Mouse (Mus musculus) limb, embryonic 13.5 days (tissue): ENCODE results near the gene Adap1. TPM values are rescaled to one million over a fixed set of nuclear protein-coding genes. Genes with fewer than 3 reads are reported as not detected.

Experiments
- ATAC-seq: fragments of 200-750 bp; cut with Nextera tagmentation; 2 replicates; pipeline ENCODE4 v1.8.0; 2017; ENCODE audit warnings: low read depth, moderate number of reproducible peaks, moderate TSS enrichment; ENCODE audit not compliant: low FRiP score
- H3K27ac ChIP-seq: fragments of 300-500 bp; sonication (generic); 2 replicates; pipeline ENCODE4 v1.5.1; 2015; ENCODE audit warnings: inconsistent platforms, mild to moderate bottlenecking, moderate library complexity
- H3K27me3 ChIP-seq: fragments of 300-500 bp; sonication (generic); 2 replicates; pipeline ENCODE4 v1.6.1; 2015; ENCODE audit warnings: mild to moderate bottlenecking, inconsistent platforms
- H3K36me3 ChIP-seq: fragments of 300-500 bp; sonication (generic); 2 replicates; pipeline ENCODE4 v1.6.1; 2015; ENCODE audit warnings: inconsistent platforms, mild to moderate bottlenecking, moderate library complexity
- H3K4me1 ChIP-seq: fragments of 300-500 bp; sonication (generic); 2 replicates; pipeline ENCODE4 v1.6.1; 2015; ENCODE audit warnings: inconsistent platforms
- H3K4me2 ChIP-seq: fragments of 300-500 bp; sonication (generic); replicated peaks from 2 replicates; pipeline ENCODE4 v1.6.1; 2015; ENCODE audit warnings: inconsistent platforms, mild to moderate bottlenecking, moderate library complexity
- H3K4me3 ChIP-seq: fragments of 300-500 bp; sonication (generic); 2 replicates; pipeline ENCODE4 v1.5.1; 2015; ENCODE audit warnings: moderate library complexity, mild to moderate bottlenecking, inconsistent platforms
- H3K9ac ChIP-seq: fragments of 300-500 bp; sonication (generic); 2 replicates; pipeline ENCODE4 v1.6.1; 2015; ENCODE audit warnings: mild to moderate bottlenecking, inconsistent platforms
- H3K9me3 ChIP-seq: fragments of 300-500 bp; sonication (generic); 2 replicates; pipeline ENCODE4 v1.6.1; 2016; ENCODE audit warnings: inconsistent platforms
- WGBS: fragments of 180-500 bp; shearing (Covaris S2); methylation state at CpG from one replicate; pipeline ENCODE4 v1.1.7; 2015; 5-methylcytosine and 5-hydroxymethylcytosine counted together
- polyA plus RNA-seq: library from polyadenylated mRNA; unstranded; fragments of >200 nt; fragmentation: Nextera tagmentation; extraction: Ambion mirVana; gene quantifications from 2 replicates; pipeline ENCODE4 v1.2.1, GENCODE M21; 2015

The Adap1 gene
- polyA plus RNA-seq, 1 experiment from 2014 or later, result 0.94 TPM

GRCm38 (mm10) chr5:139331742-139332141 lies 6.3 kb upstream of the Adap1 start:
- Histone ChIP-seq H3K27ac (no peak overlapping the region), H3K4me2 (no peak overlapping the region), H3K4me3 (no peak overlapping the region), H3K36me3 (peaks cover 23% of the 10 kb centered on the region), H3K9ac (no peak overlapping the region), H3K9me3 (no peaks in the 10 kb centered on the region), H3K27me3 (peaks cover 19% of the 10 kb centered on the region), H3K4me1 (0 out of 2 replicates have a peak, but pooled peaks cover 4% of the 10 kb centered on the region)
- no peak for ATAC-seq
- 15% methylated on average over 8 of the region's 8 CpGs for WGBS

- Histone ChIP-seq H3K4me1 (0 out of 2 replicates have a peak, but pooled peaks cover 4% of the 10 kb centered on the region), H3K27ac (no peak overlapping the region), H3K4me2 (no peak overlapping the region), H3K9ac (no peak overlapping the region), H3K4me3 (no peak overlapping the region), H3K36me3 (peaks cover 14% of the 10 kb centered on the region), H3K9me3 (no peaks in the 10 kb centered on the region), H3K27me3 (peaks cover 29% of the 10 kb centered on the region)
- no peak for ATAC-seq
- 74% methylated on average over 7 of the region's 7 CpGs for WGBS
Observed at GRCm38 (mm10) chr5:139330766-139331165, 5.3 kb upstream of the Adap1 start.

GRCm38 (mm10) chr5:139327634-139328020 lies 2.2 kb upstream of the Adap1 start:
- Histone ChIP-seq H3K4me1 (peaks cover 12% of the 10 kb centered on the region), H3K4me2 (no peak overlapping the region), H3K9me3 (no peaks in the 10 kb centered on the region), H3K9ac (no peak overlapping the region), H3K36me3 (no peaks in the 10 kb centered on the region), H3K27me3 (peaks cover 60% of the 10 kb centered on the region), H3K27ac (no peak overlapping the region), H3K4me3 (no peak overlapping the region)
- ATAC-seq, result no peak
- 73% methylated on average over 7 of the region's 7 CpGs for WGBS

DNA sequence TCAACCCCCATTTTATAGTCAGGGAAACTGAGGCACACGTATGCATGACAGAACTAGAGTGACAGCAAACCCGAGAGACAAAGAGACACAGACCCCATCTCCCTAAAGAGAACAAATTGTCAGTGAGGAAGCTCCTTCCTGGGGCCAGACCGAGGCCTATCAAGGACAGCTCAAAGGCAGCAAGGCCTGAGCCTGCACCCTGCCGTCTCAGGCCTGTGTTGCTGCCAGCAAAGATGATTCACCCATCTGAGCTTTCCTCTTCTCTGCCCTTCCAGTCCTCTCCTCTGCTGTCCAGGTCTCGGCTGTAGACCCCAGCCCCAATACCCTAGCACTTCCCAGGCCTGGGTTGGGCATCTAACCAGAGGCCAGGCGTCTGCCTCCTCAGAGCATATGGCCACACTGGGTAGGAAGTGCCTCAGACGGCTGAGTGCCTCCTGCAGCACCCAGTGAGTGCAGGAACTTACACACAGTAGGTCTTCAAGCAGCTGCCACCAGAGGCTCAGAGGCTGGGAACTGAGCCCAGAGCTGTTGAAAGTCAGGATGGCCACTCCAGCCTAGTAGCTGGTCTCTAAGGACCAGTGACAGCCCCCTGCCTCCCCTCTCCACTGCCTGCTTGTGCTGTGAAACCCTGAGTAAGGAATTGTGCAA lies 1.7 kb upstream of the Adap1 start:
- H3K4me3 ChIP-seq, result no peak overlapping the region
- H3K4me2 ChIP-seq, result no peak overlapping the region
- no peak for ATAC-seq
- 74% methylated on average over 7 of the region's 7 CpGs for WGBS
- H3K4me1 ChIP-seq, result peaks cover 12% of the 10 kb centered on the region
- no peak overlapping the region for H3K27ac ChIP-seq
- H3K36me3 ChIP-seq, result no peaks in the 10 kb centered on the region
- H3K27me3 ChIP-seq, result peaks cover 65% of the 10 kb centered on the region
- H3K9me3 ChIP-seq, result no peaks in the 10 kb centered on the region
- no peak overlapping the region for H3K9ac ChIP-seq

GRCm38 (mm10) chr5:139326111-139326696 lies 782 bp upstream of the Adap1 start:
- no peaks in the 10 kb centered on the region for H3K9me3 ChIP-seq
- H3K27ac ChIP-seq, result no peak overlapping the region
- H3K36me3 ChIP-seq, result no peaks in the 10 kb centered on the region
- peaks cover 65% of the 10 kb centered on the region for H3K27me3 ChIP-seq
- H3K4me3 ChIP-seq, result no peak overlapping the region
- no peak for ATAC-seq
- no peak overlapping the region for H3K9ac ChIP-seq
- H3K4me2 ChIP-seq, result no peak overlapping the region
- peaks cover 12% of the 10 kb centered on the region for H3K4me1 ChIP-seq
- 63% methylated on average over 13 of the region's 13 CpGs for WGBS

DNA sequence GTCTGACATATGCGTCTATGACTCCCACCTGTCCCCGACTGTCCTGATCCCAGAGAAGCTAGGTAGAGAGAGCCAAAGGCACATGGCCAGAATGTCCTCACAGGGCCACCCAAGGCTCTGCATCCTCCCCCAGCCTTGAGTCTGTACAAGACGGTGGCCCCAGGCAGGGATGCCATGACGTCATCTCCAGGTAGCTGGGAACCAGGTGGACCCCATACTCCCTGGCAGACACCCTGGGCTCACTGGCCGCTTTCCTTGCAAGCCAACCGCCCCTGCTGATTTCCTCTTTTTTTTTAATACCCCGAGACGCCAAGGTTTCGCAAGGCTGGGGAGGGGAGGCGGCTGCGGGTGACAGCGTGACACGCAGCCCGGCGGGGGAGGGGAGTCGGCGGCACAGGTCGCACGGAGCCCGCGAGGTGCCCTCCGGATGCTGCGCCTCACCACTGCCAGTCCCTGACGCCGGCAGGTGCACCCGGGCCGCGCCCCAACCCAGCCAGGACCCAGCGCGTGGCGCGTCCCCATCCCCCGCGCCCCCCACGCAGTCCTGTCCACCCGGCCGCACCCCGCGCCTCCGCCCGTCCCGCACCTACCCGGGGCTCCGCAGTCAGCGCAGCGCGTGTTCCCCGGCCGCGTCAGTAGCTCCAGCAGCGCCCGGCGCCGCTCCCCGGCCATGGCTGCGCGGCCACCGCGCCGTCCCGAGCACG lies 579 bp downstream of the Adap1 start:
- peak; percentile 28; the same call in 1 of the 2 replicates for ATAC-seq
- Histone ChIP-seq H3K9ac (peak overlapping the region; percentile 66), H3K27ac (no peak overlapping the region), H3K4me1 (peaks cover 12% of the 10 kb centered on the region), H3K4me2 (peak overlapping the region; percentile 97), H3K36me3 (no peaks in the 10 kb centered on the region), H3K4me3 (peak overlapping the region; percentile 61), H3K27me3 (peaks cover 70% of the 10 kb centered on the region), H3K9me3 (no peaks in the 10 kb centered on the region)
- 3% methylated on average over 40 of the region's 62 CpGs for WGBS

DNA sequence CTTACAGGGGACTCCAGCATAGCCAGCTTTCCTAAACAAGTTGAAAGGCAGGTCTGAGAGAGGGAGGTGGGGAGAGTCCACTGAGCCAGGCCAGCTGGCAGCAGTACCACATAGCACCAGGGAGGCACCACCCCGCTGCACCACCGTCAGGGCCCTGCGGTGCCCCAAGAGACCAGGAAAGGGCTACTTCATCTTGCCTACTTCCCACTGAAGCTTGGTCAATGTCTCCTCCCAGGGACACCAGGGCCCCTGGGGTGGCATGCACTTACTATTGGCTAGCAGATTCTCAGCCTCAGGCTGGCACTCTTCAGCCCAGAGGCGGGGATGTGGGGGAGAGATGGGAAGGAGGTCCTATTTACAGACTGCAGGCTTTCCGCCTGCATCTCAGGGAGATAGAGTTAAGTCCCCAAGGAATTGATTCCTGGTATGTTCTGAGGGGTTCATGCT lies 1.4 kb downstream of the Adap1 start:
- ATAC-seq, result no peak
- Histone ChIP-seq H3K36me3 (no peaks in the 10 kb centered on the region), H3K4me2 (no peak overlapping the region), H3K27me3 (peaks cover 63% of the 10 kb centered on the region), H3K4me3 (no peak overlapping the region; the same call in 1 of the 2 replicates), H3K27ac (no peak overlapping the region), H3K9ac (no peak overlapping the region), H3K4me1 (peaks cover 12% of the 10 kb centered on the region), H3K9me3 (no peaks in the 10 kb centered on the region)
- 74% methylated on average over 5 of the region's 5 CpGs for WGBS

DNA sequence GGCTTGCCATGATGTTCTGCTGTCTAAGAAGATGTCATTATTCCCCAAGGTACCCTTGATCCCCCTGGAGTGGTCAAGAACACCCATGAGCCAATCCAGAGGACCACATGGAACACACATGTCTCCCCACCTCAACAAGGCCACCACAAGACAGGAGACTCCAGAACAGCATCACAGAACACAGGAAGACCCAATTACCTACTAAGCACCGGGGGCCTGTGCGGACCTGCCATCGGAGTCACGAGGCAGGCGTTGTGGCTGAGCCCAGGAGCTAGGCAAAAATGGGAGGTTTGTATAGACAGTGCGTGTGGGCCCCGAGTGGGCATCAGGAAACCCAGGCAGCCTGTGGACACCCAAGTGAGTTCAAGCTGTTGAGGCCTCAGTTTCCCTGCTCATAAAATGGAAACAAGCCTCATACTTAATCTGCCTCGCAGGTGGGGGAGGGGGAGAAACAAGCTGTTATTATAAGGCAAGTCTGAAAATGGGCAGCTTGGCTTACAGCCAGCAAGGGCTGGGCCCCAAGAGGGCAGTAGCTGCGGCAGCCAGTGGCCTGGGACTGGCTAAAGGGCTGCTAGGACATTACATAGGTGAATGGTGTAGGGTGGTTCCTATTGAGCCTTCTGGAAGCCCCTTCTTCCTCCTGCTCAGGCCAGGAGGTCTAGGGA lies 2.0 kb downstream of the Adap1 start:
- Histone ChIP-seq H3K4me2 (no peak overlapping the region), H3K27ac (no peak overlapping the region), H3K27me3 (peaks cover 62% of the 10 kb centered on the region), H3K4me1 (peaks cover 12% of the 10 kb centered on the region), H3K9ac (no peak overlapping the region), H3K36me3 (no peaks in the 10 kb centered on the region), H3K4me3 (no peak overlapping the region), H3K9me3 (no peaks in the 10 kb centered on the region)
- no peak for ATAC-seq
- 76% methylated on average over 9 of the region's 9 CpGs for WGBS

DNA sequence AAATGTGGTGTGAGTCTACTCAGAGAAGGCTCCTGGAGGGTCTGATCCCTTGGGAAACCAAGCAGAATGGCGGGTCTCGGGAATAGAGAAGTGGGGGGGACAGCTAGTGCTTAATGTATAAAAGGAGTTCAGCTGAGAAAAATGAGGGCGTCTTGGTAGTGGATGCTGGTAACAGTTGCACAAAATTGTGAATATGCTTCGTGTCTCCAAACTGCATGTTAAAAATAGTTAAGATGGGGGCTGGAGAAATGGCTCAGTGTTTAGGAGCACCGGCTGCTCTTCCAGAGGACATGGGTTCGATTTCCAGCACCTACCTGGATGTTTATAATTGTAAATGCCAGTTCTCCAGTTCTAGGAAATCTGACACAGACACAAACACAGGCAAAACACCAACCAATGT lies 4.1 kb downstream of the Adap1 start:
- H3K4me3 ChIP-seq, result no peak overlapping the region
- no peaks in the 10 kb centered on the region for H3K36me3 ChIP-seq
- H3K4me2 ChIP-seq, result no peak overlapping the region
- H3K9ac ChIP-seq, result no peak overlapping the region
- H3K27me3 ChIP-seq, result peaks cover 46% of the 10 kb centered on the region
- WGBS, result 79% methylated on average over 6 of the region's 6 CpGs
- H3K4me1 ChIP-seq, result peaks cover 12% of the 10 kb centered on the region
- H3K9me3 ChIP-seq, result no peaks in the 10 kb centered on the region
- no peak for ATAC-seq
- no peak overlapping the region for H3K27ac ChIP-seq

- no peak overlapping the region for H3K9ac ChIP-seq
- H3K36me3 ChIP-seq, result no peaks in the 10 kb centered on the region
- H3K4me3 ChIP-seq, result no peak overlapping the region
- H3K4me1 ChIP-seq, result peaks cover 12% of the 10 kb centered on the region
- peaks cover 37% of the 10 kb centered on the region for H3K27me3 ChIP-seq
- WGBS, result 73% methylated on average over 7 of the region's 7 CpGs
- no peak for ATAC-seq
- no peaks in the 10 kb centered on the region for H3K9me3 ChIP-seq
- no peak overlapping the region for H3K27ac ChIP-seq
- no peak overlapping the region for H3K4me2 ChIP-seq
Observed at GRCm38 (mm10) chr5:139320424-139320823, 5.0 kb downstream of the Adap1 start.

DNA sequence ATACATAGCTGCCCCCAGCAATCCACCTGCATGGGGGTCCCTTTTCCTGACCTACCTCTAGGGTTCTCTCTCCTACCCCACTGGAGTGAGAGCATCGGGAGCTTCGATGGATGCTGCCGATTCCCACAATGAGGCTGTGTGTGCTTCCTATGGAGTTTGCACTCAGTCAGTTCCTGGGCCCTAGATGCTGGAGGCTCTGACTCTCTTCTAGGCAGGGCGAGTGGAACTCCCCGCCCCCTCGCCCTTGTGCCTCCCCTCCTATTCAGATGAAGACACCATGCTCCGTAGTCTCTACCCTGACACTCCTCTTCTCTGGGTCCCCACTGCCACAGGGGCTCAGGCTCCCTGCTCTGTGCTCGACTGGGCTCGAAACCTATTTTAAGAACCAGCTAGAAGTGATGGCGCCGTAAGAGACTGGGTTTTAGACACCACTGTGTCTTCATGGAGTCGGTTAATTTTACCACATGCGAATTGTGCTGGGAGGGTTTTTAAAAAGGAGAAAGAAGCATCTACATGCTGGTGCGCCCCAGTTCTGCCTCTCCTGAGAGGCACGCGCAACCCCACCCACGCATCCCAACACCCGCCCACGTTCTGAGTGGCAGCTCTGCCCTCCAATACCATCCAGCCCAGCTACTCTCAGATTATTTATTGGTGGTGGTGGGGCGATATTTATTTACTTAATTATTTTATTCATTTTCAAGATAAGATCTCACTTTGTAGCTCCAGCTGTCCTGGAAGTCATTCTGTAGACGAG lies 7.5 kb downstream of the Adap1 start:
- no peak overlapping the region for H3K4me3 ChIP-seq
- no peak for ATAC-seq
- H3K27me3 ChIP-seq, result peaks cover 12% of the 10 kb centered on the region
- H3K4me2 ChIP-seq, result no peak overlapping the region
- WGBS, result 67% methylated on average over 21 of the region's 21 CpGs
- H3K9ac ChIP-seq, result no peak overlapping the region
- H3K4me1 ChIP-seq, result no peaks in the 10 kb centered on the region
- no peaks in the 10 kb centered on the region for H3K36me3 ChIP-seq
- H3K9me3 ChIP-seq, result no peaks in the 10 kb centered on the region
- no peak overlapping the region for H3K27ac ChIP-seq
